Mouse (Mus musculus) cerebellum, adult 11 months (tissue): ENCODE data around the gene Cdca7l.
A peak's percentile ranks its signal among the peaks of the same experiment; 100 is the strongest.
"Not testable (repeated sequence)": the region's sequence is repeated elsewhere in the genome, so short reads cannot be mapped to it uniquely, and the experiment has no call there.

Source experiments
- DNase-seq: peaks from one replicate; pipeline ENCODE4 v3.0.0; 2022

Cdca7l gene

GRCm38 (mm10) chr12:117803989-117804388, at the start of gene Cdca7l:
TSS of gene Cdca7l (plus strand) at chr12:117804289.
- not testable (repeated sequence) for DNase-seq

- no peak for DNase-seq
Measured at GRCm38 (mm10) chr12:117756010-117756409, 48.1 kb upstream of the Cdca7l start.

GRCm38 (mm10) chr12:117760373-117760772, 43.7 kb upstream of the Cdca7l start:
- no peak for DNase-seq

- no peak for DNase-seq
Measured at GRCm38 (mm10) chr12:117760846-117761245, 43.2 kb upstream of the Cdca7l start.

- no peak for DNase-seq
Measured at GRCm38 (mm10) chr12:117761698-117762097, 42.4 kb upstream of the Cdca7l start.

- DNase-seq, result no peak
Measured at GRCm38 (mm10) chr12:117763247-117763646, 40.8 kb upstream of the Cdca7l start.

GRCm38 (mm10) chr12:117764839-117765238, 39.2 kb upstream of the Cdca7l start:
- peak; percentile 33 for DNase-seq

GRCm38 (mm10) chr12:117769113-117769512, 35.0 kb upstream of the Cdca7l start:
- peak; percentile 39 for DNase-seq

GRCm38 (mm10) chr12:117770211-117770610, 33.9 kb upstream of the Cdca7l start:
- no peak for DNase-seq

GRCm38 (mm10) chr12:117771156-117771555, 32.9 kb upstream of the Cdca7l start:
- DNase-seq, result peak; percentile 7

- peak; percentile 15 for DNase-seq
Measured at GRCm38 (mm10) chr12:117772638-117773037, 31.5 kb upstream of the Cdca7l start.

GRCm38 (mm10) chr12:117776841-117777240, 27.2 kb upstream of the Cdca7l start:
- DNase-seq, result no peak

- no peak for DNase-seq
Measured at GRCm38 (mm10) chr12:117781360-117781759, 22.7 kb upstream of the Cdca7l start.

GRCm38 (mm10) chr12:117783426-117783825, 20.7 kb upstream of the Cdca7l start:
- no peak for DNase-seq

- DNase-seq, result no peak
Measured at GRCm38 (mm10) chr12:117786621-117787020, 17.5 kb upstream of the Cdca7l start.

- DNase-seq, result no peak
Measured at GRCm38 (mm10) chr12:117788513-117789011, 15.5 kb upstream of the Cdca7l start.

- no peak for DNase-seq
Measured at GRCm38 (mm10) chr12:117789017-117789416, 15.1 kb upstream of the Cdca7l start.

- DNase-seq, result no peak
Measured at GRCm38 (mm10) chr12:117795303-117795702, 8.8 kb upstream of the Cdca7l start.

GRCm38 (mm10) chr12:117805576-117805975, 1.5 kb downstream of the Cdca7l start:
- no peak for DNase-seq

- DNase-seq, result no peak
Measured at GRCm38 (mm10) chr12:117806007-117806451, 1.9 kb downstream of the Cdca7l start.

GRCm38 (mm10) chr12:117806470-117806869, 2.4 kb downstream of the Cdca7l start:
- no peak for DNase-seq

GRCm38 (mm10) chr12:117807637-117808036, 3.5 kb downstream of the Cdca7l start:
- DNase-seq, result no peak

- no peak for DNase-seq
Measured at GRCm38 (mm10) chr12:117808355-117809326, 4.6 kb downstream of the Cdca7l start.
